Mouse (Mus musculus) yolk sac, embryonic 10.5 days (tissue): ENCODE data around the gene Tchp.

ENCODE experiments used
- DNase-seq: peaks from one replicate; pipeline ENCODE4 v3.0.0-alpha.2; 2017; ENCODE audit warnings: low spot score

The Tchp gene

GRCm38 (mm10) chr5:114738707-114739241, 31.2 kb downstream of the Tchp start:
- peak; percentile 56 for DNase-seq

DNA sequence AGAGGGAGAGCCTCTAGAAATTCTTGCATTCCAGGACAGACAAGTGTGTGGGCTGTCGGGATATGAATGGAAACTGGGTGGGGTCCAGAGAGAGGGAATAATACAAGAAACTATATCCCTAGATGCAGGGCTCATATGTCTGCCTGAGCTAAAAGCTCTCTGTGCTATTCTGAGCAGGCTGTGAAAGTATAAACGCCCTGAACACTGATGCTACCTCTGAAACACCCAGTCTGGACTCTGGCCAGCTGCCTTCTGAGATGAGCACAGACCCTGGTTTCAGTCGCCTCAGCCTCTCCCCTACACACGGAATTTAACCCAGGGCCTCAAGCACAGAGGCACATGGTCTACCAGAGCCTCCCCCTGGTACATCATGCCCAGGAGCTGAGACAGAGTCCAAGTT, 33.0 kb downstream of the Tchp start:
- no peak for DNase-seq

- DNase-seq = no peak
Measured at GRCm38 (mm10) chr5:114742572-114742971, 35.0 kb downstream of the Tchp start.

DNA sequence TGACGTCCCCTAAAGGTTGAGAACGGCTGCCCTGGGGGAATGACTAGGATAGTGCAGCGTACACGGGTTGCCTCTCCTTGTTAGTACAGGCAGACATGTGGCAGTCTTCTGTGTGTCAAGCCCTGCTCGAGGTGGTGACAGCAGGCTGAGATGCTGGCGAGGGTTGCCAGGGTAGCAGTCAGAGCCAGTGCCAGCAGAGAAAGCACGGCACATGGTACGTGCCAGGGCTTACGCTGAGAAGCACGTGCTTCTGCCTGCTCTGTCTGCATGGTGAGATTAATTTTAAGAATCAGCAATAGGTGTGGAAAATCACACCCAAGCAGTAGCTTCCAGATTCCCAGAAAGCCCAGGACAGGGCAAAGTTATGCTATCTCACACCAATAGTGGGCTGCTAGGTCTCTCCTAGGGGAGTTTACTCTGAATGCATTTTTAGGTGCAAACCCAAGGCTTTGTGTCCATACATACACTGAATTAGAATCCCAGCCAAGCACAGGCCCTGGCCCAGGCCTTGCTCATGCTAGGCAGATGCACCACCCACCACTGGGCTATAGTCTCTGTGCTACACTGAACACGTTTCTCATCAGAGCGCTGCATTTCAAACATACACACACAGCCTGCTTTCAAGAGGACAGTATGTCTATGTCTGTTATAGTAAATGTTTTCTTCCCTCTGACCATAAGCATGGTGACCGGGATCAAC, 35.6 kb downstream of the Tchp start:
- DNase-seq = no peak

- no peak for DNase-seq
Measured at GRCm38 (mm10) chr5:114743697-114744090, 36.1 kb downstream of the Tchp start.

DNA sequence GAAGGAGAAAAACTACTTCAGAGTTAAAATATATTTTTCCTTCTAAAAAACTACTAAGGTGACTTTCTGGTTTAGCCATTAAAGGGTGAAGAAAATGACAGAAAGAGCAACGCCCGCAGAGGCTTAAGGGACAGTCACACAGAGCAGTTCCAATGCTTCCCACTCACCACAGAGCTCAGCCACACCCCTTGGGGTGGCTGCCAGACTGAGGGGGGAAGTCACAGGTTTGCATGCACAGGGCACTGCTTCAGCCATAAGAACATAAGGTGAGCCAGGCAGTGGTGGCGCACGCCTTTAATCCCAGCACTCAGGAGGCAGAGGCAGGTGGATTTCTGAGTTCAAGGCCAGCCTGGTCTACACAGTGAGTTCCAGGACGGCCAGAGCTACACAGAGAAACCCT, 38.0 kb downstream of the Tchp start:
- DNase-seq = no peak

- DNase-seq = no peak
Measured at GRCm38 (mm10) chr5:114746886-114747285, 39.3 kb downstream of the Tchp start.

DNA sequence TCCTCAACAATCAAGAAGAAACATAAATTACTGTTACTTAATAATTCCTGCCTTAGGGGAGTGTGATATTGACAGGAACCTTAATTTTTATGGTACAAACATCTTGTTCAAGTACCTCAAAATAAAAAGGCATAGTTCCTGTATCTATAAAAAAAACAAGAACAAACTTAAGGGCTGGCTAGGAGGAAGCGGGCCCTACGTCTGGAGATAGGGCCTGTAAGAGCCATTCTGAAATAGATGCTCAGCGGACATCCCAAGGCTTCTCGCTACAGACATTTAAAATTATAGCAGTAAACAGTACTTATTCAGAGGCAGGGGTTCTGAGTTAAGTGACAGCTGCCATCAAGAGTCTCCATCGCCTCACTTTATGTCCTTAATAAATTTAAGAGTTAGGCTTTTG, 40.0 kb downstream of the Tchp start:
- no peak for DNase-seq

GRCm38 (mm10) chr5:114750325-114750724, 42.8 kb downstream of the Tchp start:
- DNase-seq = no peak

DNA sequence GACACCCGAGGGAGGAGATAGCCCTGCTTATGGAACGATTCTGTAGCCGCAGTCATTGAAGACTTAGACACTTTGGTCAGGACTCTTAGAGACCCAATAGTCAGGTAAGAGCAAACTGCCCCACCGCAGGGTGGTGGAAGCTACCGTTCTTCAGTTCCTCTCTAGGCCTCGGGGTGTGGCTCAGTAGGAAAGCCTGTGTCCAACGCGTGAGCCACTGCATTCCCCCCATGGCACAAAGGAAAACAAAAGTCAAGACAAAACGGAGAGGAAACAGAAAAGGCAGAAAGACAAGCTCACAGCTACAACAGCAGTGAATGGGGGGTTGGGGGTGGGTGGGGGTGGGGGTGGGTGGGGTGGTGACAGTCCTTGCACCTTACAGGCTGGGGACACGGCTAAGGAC, 44.8 kb downstream of the Tchp start:
- DNase-seq = no peak

- DNase-seq = no peak
Measured at GRCm38 (mm10) chr5:114753384-114753783, 45.8 kb downstream of the Tchp start.

DNA sequence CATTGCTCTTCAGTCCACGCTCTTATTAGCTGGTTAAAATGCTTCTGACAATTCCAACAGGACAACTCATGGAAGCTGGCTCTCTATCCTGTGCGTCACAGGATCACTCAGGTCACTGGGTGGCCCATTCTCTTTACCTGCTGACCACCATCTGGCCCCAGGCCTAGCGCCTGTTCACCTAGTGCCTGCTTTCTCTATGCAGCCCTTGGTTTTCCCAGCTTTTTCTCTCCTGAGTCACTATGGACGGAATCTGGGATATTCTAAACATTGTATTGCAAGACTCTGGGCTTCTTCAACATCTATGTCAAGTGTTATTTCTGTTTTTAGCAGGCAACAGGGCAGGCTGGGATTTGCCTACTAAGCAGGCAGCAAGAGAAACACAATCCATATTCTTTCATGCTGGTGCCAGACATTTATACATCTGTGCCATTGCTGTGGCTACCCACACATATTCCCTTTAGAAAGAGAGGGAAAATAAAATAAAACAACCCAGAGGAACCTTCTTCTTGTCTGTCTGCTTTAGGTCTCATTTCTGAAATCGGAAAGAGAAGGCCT, 52.1 kb downstream of the Tchp start:
- no peak for DNase-seq

DNA sequence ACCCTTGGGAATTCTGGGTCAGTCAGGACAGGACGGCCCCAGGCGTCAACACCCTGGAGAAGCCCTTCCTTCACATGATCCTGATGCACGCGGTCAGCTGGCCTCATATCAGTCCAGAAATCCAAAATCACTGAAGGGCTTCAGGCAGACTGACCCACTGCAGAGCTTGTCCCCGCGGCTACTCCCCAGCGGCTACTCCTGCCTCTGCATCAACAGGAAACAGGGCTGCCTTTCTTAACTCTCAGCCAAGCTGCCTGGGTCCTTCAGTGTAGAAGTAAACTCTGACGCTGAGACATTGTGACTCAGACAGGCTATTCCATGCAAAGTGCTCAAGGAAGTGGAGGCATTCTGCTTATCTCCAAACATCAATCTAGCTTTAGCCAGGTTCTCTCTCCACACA, 54.4 kb downstream of the Tchp start:
- no peak for DNase-seq

DNA sequence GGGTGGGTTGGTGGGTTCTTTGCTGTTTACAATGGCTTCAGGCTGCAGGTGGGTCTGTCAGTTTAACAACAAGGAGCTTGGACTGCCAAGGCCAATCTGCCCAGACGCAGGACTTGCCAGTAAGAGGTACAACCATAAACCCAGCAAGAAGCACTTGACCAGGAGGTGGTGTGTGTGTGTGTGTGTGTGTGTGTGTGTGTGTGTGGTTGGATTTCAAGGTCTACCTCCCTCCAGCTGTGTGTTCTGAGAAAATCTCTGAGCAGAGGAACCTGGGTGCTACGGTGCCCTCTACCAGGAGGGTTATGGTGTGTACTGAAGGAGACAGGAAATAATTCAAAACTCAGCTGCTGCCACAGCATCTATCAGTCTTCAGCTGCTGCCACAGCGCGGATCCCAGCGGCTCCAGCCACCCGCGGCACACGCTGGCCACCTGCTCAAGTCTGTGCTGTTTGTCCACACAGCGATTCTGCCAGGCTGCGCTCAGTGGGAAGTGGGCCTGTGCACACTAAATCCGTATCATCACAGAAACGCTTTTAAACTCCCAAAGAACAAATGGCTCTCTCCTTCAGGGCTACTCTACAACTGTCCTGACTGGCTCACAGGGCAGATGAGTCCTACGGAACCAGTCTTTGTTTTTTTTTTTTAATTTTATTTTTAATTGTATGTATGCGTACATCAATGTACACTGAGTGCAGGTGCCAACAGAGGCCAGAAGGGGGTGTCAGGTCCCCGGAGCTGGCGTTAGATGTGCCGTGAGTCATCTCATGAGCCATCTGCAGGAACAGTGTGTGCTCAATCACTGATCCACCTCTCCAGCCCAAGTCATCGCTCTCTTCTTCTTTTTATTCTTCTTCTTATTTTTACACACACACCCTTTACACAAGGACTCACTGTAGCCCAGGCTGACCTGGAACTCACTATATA, 57.5 kb downstream of the Tchp start:
- DNase-seq = no peak

GRCm38 (mm10) chr5:114766686-114767085, 59.1 kb downstream of the Tchp start:
- no peak for DNase-seq

DNA sequence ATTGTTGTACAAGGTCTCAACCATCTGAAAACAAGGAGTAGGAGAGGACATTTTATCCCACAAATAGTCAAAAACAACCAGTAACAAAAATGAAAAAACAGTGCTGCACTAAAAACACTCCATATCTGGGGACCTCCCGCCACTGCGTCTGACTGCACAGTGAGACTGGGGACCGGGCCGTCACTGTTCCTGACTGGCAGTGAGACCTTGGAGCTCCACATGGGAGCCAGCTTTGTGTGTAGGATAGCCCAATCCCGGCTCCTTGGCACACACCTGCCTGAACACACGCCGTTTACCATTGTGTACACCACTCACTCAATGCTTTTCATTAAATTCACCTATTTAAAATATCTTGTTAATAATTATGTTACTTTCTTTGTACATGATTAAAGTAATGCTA, 59.6 kb downstream of the Tchp start:
- no peak for DNase-seq

DNA sequence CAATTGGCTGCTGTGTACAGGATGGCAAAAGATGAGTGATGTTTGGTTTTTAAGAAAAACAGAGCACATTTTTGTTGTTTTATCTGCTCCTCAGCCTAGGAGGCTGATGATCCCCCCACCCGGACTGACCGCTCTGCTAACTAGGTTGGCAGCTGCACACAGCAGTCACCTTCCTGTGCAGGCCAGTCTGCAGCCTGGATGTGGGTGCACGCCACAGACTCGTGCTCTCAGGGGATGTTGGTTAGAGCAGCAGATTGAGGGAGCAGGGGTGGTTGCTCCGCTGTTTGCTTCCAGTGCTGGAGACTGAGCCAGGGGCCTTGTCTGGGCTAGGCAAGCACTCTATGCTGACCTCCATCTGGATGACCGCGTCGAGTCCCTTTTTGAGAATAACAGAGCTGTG, 62.2 kb downstream of the Tchp start:
- no peak for DNase-seq

GRCm38 (mm10) chr5:114771796-114772195, 64.2 kb downstream of the Tchp start:
- DNase-seq = no peak
